Mouse (Mus musculus) megakaryocyte, embryonic 14.5 days (primary cell): ENCODE measurements at regions not wholly inside any gene's neighbourhood (a gene's known extent, or its start where the extent isn't known, plus 50 kb on each side); places are given as distances from the start of the nearest gene placed in this dataset.

Experiments used
- FLI1 ChIP-seq: IDR thresholded peaks from 2 replicates; pipeline ENCODE4 v1.6.1; 2012; ENCODE audit warnings: low read length, inconsistent platforms, mixed read lengths
- GATA1 ChIP-seq: IDR thresholded peaks from 3 replicates; pipeline ENCODE4 v1.6.1; 2012; ENCODE audit warnings: mixed read lengths, low read length, inconsistent platforms, borderline replicate concordance

GRCm38 (mm10) chr13:39881066-39881465 lies 480.2 kb downstream of the Ofcc1 start:
- no peak for TF ChIP-seq GATA1
- TF ChIP-seq FLI1, result no peak
